Mouse (Mus musculus) thymus, postnatal 36 days (tissue): Measurements from ENCODE around the gene Armh3.
A peak's percentile ranks its signal among the peaks of the same experiment; 100 is the strongest.
"Not testable (repeated sequence)": the region's sequence is repeated elsewhere in the genome, so short reads cannot be mapped to it uniquely, and the experiment has no call there.

ENCODE experiments used
- DNase-seq, 2 experiments: peaks; one replicate each; pipeline ENCODE4 v3.0.0; 2022; ENCODE audit warnings: mixed read lengths in 2 of 2

Gene Armh3

GRCm38 (mm10) chr19:45815831-45816405 is 182.4 kb downstream of the Armh3 start, which contains the start of gene Kcnip2:
Gene Kcnip2 (minus strand): TSS chr19:45816061.
- peak; percentile 58 to 69 for DNase-seq

GRCm38 (mm10) chr19:45815170-45815569 is 183.1 kb downstream of the Armh3 start:
- DNase-seq, result no peak

- no peak for DNase-seq
Measured at GRCm38 (mm10) chr19:45813801-45814200, 184.5 kb downstream of the Armh3 start.

GRCm38 (mm10) chr19:45813263-45813662 is 185.0 kb downstream of the Armh3 start:
- peak; percentile 74 to 83 for DNase-seq

GRCm38 (mm10) chr19:45812673-45813252 is 185.5 kb downstream of the Armh3 start:
- DNase-seq, result no peak

GRCm38 (mm10) chr19:45812115-45812514 is 186.2 kb downstream of the Armh3 start:
- DNase-seq, result peak; percentile 65 to 73

- no peak for DNase-seq
Measured at GRCm38 (mm10) chr19:45811028-45811674, 187.1 kb downstream of the Armh3 start.

- no peak for DNase-seq
Measured at GRCm38 (mm10) chr19:45807732-45808131, 190.6 kb downstream of the Armh3 start.

- DNase-seq, result not testable (repeated sequence)
Measured at GRCm38 (mm10) chr19:45805817-45806216, 192.5 kb downstream of the Armh3 start.

GRCm38 (mm10) chr19:45804593-45805368 is 193.5 kb downstream of the Armh3 start:
- DNase-seq, result no peak

- DNase-seq, result no peak
Measured at GRCm38 (mm10) chr19:45803408-45803807, 194.9 kb downstream of the Armh3 start.

- no peak for DNase-seq
Measured at GRCm38 (mm10) chr19:45802702-45803101, 195.6 kb downstream of the Armh3 start.

- DNase-seq, result no peak
Measured at GRCm38 (mm10) chr19:45796879-45797278, 201.4 kb downstream of the Armh3 start.

- DNase-seq, result peak; percentile 66 to 72
Measured at GRCm38 (mm10) chr19:45796061-45796556, 202.2 kb downstream of the Armh3 start.

GRCm38 (mm10) chr19:45795406-45795944 is 202.8 kb downstream of the Armh3 start:
- no peak for DNase-seq

GRCm38 (mm10) chr19:45794718-45795117 is 203.6 kb downstream of the Armh3 start:
- no peak for DNase-seq

- DNase-seq, result no peak
Measured at GRCm38 (mm10) chr19:45792404-45792803, 205.9 kb downstream of the Armh3 start.

- peak in 1 of 2 experiments; percentile 30 for DNase-seq
Measured at GRCm38 (mm10) chr19:45789888-45790874, 208.1 kb downstream of the Armh3 start.

GRCm38 (mm10) chr19:45789365-45789764 is 208.9 kb downstream of the Armh3 start:
- DNase-seq, result no peak

- DNase-seq, result no peak
Measured at GRCm38 (mm10) chr19:45788337-45788736, 210.0 kb downstream of the Armh3 start.

- DNase-seq, result no peak
Measured at GRCm38 (mm10) chr19:45787450-45787849, 210.8 kb downstream of the Armh3 start.

- DNase-seq, result no peak
Measured at GRCm38 (mm10) chr19:45785470-45785869, 212.8 kb downstream of the Armh3 start.
